Mouse (Mus musculus): Measurements from ENCODE around the gene Cnga3. TPM values are rescaled to one million over a fixed set of nuclear protein-coding genes. Genes with fewer than 3 reads are reported as not detected.

The Cnga3 gene
- polyA plus RNA-seq, 1 experiment from 2014 or later: 0.05 TPM

DNA sequence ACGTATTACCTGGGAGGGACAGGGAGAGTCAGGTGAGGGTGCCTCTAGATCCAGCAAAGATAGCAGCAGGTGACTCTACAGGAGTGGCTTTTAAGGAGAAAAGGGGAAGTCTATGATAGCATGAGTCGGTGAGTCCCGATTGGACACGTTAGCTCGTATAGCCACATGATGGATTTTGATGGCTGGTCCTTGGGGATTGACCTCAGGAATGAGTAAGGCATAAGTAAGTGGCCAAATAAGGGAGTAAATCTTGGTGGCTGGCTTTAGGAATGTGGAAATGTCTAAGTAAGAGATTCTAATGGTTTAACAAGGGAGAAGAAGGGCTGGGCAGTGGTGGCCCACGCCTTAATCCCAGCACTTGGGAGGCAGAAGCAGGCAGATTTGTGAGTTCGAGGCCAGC lies 74.7 kb downstream of the Cnga3 start:
- 91% methylated on average over 7 of the region's 7 CpGs for WGBS
- no peaks in the 10 kb centered on the region for H3K4me1 ChIP-seq (replicated peaks)
- no peak overlapping the region for H3K4me3 ChIP-seq
- DNase-seq (ENCODE audit: low spot score): no peak
- H3K27me3 ChIP-seq (ENCODE audit: insufficient read depth, poor library complexity, severe bottlenecking): no peaks in the 10 kb centered on the region
- H3K36me3 ChIP-seq: no peaks in the 10 kb centered on the region
- H3K27ac ChIP-seq: no peak overlapping the region
- no peaks in the 10 kb centered on the region for H3K9me3 ChIP-seq

DNA sequence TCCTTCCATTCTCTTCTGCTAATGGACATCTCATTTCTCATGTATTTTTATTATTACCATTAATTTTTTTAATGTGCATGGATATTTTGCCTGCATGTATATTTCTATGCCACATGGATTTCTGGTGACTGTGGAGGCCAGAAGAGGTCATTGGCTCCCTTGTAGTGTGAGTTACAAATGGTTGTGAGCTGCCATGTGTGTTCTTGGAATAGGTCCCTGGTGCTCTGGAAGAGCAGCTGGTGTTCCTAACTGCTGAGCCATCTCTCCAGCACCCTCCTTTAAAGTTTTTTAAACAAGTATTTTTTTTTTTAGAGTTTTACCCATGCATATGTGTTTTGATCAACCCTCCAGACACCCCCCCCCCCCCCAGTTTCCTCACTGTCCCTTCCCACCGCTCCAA lies 82.2 kb downstream of the Cnga3 start:
- Histone ChIP-seq H3K27me3 (ENCODE audit: insufficient read depth, poor library complexity, severe bottlenecking) (peaks cover 8% of the 10 kb centered on the region; the same call in 1 of the 2 replicates), H3K9me3 (no peaks in the 10 kb centered on the region), H3K36me3 (no peaks in the 10 kb centered on the region), H3K4me1 (replicated peaks) (peaks cover 10% of the 10 kb centered on the region), H3K27ac (no peak overlapping the region), H3K4me3 (no peak overlapping the region)
- WGBS: 44% methylated on average over 1 of the region's 1 CpGs
- no peak for DNase-seq (ENCODE audit: low spot score)

DNA sequence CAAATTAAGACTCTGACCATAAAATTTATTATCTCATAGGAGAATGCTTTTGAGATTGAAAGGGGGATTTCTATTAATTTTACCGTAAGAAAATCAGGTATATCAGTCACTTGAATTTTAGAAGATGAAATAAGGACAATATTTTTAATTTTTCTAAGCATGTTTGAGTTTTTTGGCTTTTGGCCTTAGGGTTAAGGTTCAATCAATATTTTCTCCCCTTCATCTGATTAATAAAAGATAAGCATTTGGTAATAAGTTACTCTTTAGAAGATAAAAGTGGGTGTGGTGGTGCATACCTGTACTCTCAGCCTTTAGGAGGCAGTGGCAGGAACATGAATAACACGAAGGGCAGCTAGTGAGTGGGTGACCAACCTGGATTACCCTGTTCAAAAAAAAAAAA lies 84.7 kb downstream of the Cnga3 start:
- Histone ChIP-seq H3K27me3 (ENCODE audit: insufficient read depth, poor library complexity, severe bottlenecking) (peaks cover 8% of the 10 kb centered on the region; the same call in 1 of the 2 replicates), H3K4me1 (replicated peaks) (peaks cover 10% of the 10 kb centered on the region), H3K9me3 (no peaks in the 10 kb centered on the region), H3K27ac (no peak overlapping the region), H3K36me3 (no peaks in the 10 kb centered on the region), H3K4me3 (no peak overlapping the region)
- no peak for DNase-seq (ENCODE audit: low spot score)
- 86% methylated on average over 2 of the region's 2 CpGs for WGBS

DNA sequence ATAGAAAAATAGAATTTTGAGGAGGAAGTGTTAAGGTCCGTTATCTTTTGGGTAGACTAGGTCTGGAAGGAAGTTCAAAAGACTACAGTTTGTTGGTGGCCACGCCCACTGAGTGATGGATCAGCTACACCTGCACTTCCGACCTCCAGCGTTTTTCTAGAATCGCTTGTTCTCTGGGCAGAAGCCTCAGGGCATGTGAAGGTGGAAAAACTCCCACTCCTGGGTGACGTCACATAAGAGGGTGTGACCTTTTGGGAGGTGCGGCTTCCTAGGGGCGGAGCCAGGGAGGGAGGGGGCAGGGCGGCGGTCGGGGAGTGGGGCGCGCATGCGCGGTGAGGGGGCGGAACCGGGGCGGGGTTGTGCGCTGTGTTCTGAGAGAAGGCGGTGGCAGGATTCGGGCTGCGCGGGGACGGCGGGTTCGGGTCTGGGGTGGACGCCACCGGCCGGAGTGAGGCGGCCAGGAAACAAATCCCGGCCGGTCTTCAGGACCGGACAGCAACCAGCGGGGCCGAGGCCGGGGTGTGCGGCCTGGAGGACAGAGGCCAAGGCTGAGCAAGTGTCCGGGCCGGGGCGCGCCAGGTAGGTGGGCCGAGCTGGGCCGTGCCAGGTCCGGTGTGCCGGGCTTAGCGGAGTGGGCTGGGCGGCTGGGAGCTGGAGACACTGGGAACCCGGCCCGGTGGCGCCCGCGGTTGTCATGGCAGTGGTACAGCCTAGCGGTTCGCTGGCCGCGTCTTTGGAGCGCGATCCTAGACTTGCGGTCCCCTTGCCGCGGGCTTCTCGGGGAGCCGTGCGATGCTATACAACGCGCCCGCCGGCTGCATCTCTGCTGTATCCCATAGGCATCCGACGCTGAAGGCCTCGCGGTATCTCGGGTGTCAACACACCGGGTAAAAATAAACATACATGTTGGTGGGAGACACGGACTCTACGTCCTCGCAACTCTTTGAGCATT lies 85.6 kb downstream of the Cnga3 start, which contains the start of gene Inpp4a:
Gene Inpp4a, plus strand, starts transcription at position 326 of the 952 bp plus-strand sequence.
- no peaks in the 10 kb centered on the region for H3K9me3 ChIP-seq
- H3K4me3 ChIP-seq: peak within 1 kb of the TSS; percentile 92
- H3K27ac ChIP-seq: peak within 1 kb of the TSS; percentile 89
- peak; percentile 95 for DNase-seq (ENCODE audit: low spot score)
- peaks cover 8% of the 10 kb centered on the region; the same call in 1 of the 2 replicates for H3K27me3 ChIP-seq (ENCODE audit: insufficient read depth, poor library complexity, severe bottlenecking)
- under 1% methylated on average over 77 of the region's 77 CpGs for WGBS
- peaks cover 10% of the 10 kb centered on the region for H3K4me1 ChIP-seq (replicated peaks)
- H3K36me3 ChIP-seq: no peaks in the 10 kb centered on the region

DNA sequence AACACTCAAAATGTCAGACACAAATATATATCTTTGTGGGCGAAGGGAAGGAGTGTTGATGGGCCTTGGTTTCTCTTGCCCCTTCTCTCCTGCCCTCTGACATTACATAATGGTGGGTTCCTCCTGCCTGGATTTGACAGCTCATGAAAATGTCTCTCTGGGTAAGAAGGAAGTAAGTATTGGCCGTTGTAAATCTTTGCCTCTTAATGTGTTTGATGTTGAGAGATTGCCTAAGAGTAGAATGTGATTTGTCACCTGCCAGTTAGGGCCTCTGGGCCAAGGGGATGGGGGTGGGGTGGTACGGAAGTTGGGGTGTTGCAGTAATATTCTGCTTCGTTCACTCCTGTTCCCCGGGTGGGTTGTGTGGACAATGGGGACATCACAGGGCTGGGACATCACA lies 86.4 kb downstream of the Cnga3 start:
- H3K36me3 ChIP-seq: no peaks in the 10 kb centered on the region
- WGBS: 80% methylated on average over 5 of the region's 5 CpGs
- H3K4me3 ChIP-seq: peak overlapping the region; percentile 92
- H3K27me3 ChIP-seq (ENCODE audit: insufficient read depth, poor library complexity, severe bottlenecking): peaks cover 8% of the 10 kb centered on the region; the same call in 1 of the 2 replicates
- peak; percentile 4 for DNase-seq (ENCODE audit: low spot score)
- H3K4me1 ChIP-seq (replicated peaks): peaks cover 10% of the 10 kb centered on the region
- H3K27ac ChIP-seq: peak overlapping the region; percentile 89; the same call in 1 of the 2 replicates
- no peaks in the 10 kb centered on the region for H3K9me3 ChIP-seq

DNA sequence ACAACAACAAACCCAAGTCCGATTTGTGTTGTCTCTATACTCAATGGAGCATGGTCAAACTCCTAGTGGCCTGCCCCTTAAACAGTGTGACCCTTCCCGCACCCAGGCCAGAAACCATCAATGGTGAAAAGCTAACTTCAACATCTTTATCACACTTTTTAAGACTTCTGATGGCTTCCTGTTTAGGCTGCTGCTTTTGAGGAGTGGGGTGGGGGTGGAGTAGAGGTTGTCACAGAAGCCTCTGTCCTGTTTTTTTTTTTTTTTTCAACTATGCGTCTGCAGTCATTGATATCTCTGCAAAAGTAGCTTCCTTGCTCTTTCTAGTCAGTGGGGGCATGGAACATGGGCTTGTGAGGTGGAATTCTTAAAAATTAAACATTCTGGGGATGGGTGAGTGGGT lies 88.6 kb downstream of the Cnga3 start:
- no peak for DNase-seq (ENCODE audit: low spot score)
- peaks cover 10% of the 10 kb centered on the region for H3K4me1 ChIP-seq (replicated peaks)
- 77% methylated on average over 3 of the region's 3 CpGs for WGBS
- peaks cover 8% of the 10 kb centered on the region; the same call in 1 of the 2 replicates for H3K27me3 ChIP-seq (ENCODE audit: insufficient read depth, poor library complexity, severe bottlenecking)
- H3K36me3 ChIP-seq: no peaks in the 10 kb centered on the region
- H3K27ac ChIP-seq: no peak overlapping the region
- no peak overlapping the region for H3K4me3 ChIP-seq
- H3K9me3 ChIP-seq: no peaks in the 10 kb centered on the region

DNA sequence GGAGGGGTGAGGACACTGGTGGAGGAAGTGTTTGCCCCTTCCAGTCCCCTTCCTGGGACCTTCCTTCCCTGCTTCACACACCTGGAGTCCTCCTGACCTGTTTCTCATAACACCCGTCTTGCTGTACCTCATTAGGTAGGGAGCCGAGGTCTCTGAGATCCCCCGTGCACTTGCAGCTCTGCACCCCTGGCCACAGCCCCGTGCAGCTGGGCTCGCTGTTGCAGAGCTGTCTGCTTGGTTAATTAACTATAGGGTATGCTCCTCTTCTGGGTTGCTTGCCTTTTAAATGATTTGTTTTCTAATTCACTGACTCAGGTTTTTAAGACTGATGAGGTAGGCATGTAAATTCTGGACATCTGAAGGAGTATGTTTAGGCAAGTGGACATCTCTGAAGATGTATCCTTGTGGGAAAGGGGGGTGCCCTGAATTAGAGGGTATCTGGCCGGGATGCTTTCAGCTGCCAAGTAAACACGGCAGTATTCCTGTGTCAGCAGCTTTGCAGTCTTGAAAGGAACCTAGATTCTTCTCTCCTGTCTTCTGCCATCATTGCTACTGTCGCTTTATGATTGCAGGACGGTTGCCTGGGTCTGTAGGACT lies 91.6 kb downstream of the Cnga3 start:
- Histone ChIP-seq H3K27ac (no peak overlapping the region), H3K9me3 (0 out of 2 replicates have a peak, but pooled peaks cover 7% of the 10 kb centered on the region), H3K36me3 (no peaks in the 10 kb centered on the region), H3K4me3 (no peak overlapping the region), H3K4me1 (replicated peaks) (peaks cover 3% of the 10 kb centered on the region), H3K27me3 (ENCODE audit: insufficient read depth, poor library complexity, severe bottlenecking) (peaks cover 5% of the 10 kb centered on the region; the same call in 1 of the 2 replicates)
- DNase-seq (ENCODE audit: low spot score): no peak
- WGBS: 84% methylated on average over 9 of the region's 9 CpGs

DNA sequence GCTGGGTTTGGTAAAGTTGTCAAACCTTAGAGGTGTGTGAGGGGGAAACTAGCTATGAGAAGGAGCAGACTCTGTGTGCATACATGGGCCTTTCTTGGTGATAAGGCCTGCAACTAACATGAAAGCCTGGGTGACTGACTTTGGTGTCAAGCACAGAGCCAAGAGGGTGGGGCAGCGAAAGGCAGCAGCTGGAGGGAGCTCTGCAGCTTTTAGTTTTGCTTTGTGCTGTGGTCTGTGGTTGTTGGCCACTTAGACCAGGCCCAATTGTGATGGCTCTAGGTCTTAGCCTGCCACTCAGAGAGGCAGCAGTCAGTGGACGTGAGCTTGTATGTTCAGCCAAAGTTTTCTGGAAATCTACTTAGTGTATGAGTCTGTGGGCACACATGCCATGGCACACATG lies 93.4 kb downstream of the Cnga3 start:
- Histone ChIP-seq H3K36me3 (no peaks in the 10 kb centered on the region), H3K27ac (no peak overlapping the region), H3K4me1 (replicated peaks) (no peaks in the 10 kb centered on the region), H3K9me3 (0 out of 2 replicates have a peak, but pooled peaks cover 7% of the 10 kb centered on the region), H3K27me3 (ENCODE audit: insufficient read depth, poor library complexity, severe bottlenecking) (no peaks in the 10 kb centered on the region), H3K4me3 (no peak overlapping the region)
- DNase-seq (ENCODE audit: low spot score): no peak
- 91% methylated on average over 2 of the region's 2 CpGs for WGBS

DNA sequence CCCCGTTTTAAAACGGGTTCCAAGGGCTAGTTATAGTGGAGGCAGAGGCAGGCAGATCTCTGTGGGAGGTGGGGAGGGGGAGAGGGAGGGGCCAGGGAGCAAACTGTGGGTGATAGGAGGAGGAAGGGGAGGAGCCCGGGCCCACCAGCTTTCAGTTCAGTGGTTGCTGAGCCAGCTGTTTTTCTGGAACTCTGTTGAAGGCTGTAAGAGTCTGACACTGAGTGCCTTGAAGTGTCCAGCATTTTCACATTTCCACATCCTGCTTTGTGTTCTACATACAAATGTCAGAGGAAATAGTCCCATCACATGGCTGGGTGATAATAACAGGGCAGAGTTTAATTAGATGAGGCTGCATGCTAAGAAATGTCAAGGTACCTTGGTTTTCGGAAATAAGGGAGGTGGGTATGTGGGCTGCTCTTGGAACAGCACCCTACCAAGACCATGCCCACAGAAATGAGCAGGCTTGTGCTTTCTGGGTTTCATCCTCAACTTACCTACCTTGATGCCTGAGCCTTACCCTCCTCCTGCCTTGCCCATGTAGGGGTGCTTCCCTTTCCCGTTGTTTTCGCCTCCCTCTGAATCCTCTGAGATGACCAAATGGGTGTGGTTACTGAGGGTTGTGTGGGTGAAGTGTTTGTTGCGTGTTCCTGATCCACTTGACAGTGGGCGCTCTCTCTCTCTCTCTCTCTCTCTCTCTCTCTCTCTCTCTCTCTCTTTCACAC lies 93.9 kb downstream of the Cnga3 start:
- Histone ChIP-seq H3K9me3 (0 out of 2 replicates have a peak, but pooled peaks cover 7% of the 10 kb centered on the region), H3K27me3 (ENCODE audit: insufficient read depth, poor library complexity, severe bottlenecking) (no peaks in the 10 kb centered on the region), H3K4me3 (no peak overlapping the region), H3K4me1 (replicated peaks) (no peaks in the 10 kb centered on the region), H3K27ac (no peak overlapping the region), H3K36me3 (no peaks in the 10 kb centered on the region)
- 85% methylated on average over 8 of the region's 8 CpGs for WGBS
- no peak for DNase-seq (ENCODE audit: low spot score)

DNA sequence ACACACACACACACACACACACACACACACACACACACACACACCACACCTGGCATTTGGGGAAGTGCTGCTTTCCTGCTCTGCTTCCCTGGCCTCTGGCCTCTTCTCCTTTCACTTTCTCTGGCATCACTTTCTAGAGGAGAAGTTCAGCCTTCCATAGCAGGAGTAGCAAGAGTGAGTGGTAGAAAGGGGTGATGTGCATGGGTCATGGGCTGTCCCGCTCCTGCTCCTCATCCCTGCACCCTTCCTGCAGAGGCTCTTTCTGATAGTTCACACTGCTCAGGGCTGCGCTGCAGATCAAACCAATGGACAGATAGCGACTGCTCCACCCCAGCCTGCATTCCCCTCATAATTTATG lies 94.5 kb downstream of the Cnga3 start:
- Histone ChIP-seq H3K27ac (no peak overlapping the region), H3K27me3 (ENCODE audit: insufficient read depth, poor library complexity, severe bottlenecking) (no peaks in the 10 kb centered on the region), H3K36me3 (no peaks in the 10 kb centered on the region), H3K9me3 (0 out of 2 replicates have a peak, but pooled peaks cover 7% of the 10 kb centered on the region), H3K4me3 (no peak overlapping the region), H3K4me1 (replicated peaks) (peaks cover under 1% of the 10 kb centered on the region; the same call in 1 of the 2 replicates)
- no peak for DNase-seq (ENCODE audit: low spot score)
- 91% methylated on average over 3 of the region's 3 CpGs for WGBS

DNA sequence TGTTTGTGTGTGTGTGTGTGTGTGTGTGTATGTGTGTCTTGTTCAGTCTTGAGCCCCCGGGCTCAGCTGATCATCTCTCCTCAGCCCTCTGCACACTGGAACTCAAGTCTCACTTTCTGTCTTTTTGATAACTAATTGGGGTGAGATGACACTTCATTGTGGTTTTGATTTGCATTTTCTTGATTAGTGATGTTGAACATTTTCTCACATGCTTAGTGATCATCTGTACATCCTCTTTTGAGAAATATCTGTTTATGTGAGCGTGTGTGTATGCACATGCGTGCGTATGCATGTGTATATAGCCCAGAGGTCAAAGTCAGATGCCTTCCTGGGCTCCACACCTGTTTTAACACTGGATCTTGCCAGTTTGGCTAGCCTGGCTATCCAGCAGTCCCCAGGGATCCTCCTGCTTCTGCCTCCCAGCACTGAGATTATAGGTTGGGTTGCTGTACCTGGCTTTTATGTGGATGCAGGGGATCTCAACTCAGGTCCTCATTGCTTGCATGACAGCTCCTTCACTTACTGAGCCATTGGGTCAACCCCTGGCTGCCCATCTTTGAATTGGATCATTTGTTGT lies 95.8 kb downstream of the Cnga3 start:
- Histone ChIP-seq H3K4me1 (replicated peaks) (peaks cover 14% of the 10 kb centered on the region), H3K27me3 (ENCODE audit: insufficient read depth, poor library complexity, severe bottlenecking) (no peaks in the 10 kb centered on the region), H3K4me3 (no peak overlapping the region), H3K9me3 (0 out of 2 replicates have a peak, but pooled peaks cover 7% of the 10 kb centered on the region), H3K36me3 (no peaks in the 10 kb centered on the region), H3K27ac (no peak overlapping the region)
- WGBS: 91% methylated on average over 4 of the region's 4 CpGs
- no peak for DNase-seq (ENCODE audit: low spot score)

All from hindbrain, embryonic 10.5 days (tissue).